Mouse (Mus musculus): ENCODE measurements around the gene Hmx2. TPM values are rescaled to one million over a fixed set of nuclear protein-coding genes. Genes with fewer than 3 reads are reported as not detected.

Gene Hmx2
- polyA plus RNA-seq, 1 experiment from 2014 or later: not detected

- peaks cover 21% of the 10 kb centered on the region for H3K4me1 ChIP-seq (replicated peaks)
- no peaks in the 10 kb centered on the region for H3K36me3 ChIP-seq
- H3K27ac ChIP-seq: no peak overlapping the region
- H3K27me3 ChIP-seq: peaks cover 98% of the 10 kb centered on the region
- H3K4me2 ChIP-seq: no peak overlapping the region
- no peak for ATAC-seq (replicated peaks; ENCODE audit: insufficient number of reproducible peaks, insufficient read depth, low FRiP score, low read depth)
- 3% methylated on average over 5 of the region's 5 CpGs for WGBS
- H3K9ac ChIP-seq: no peak overlapping the region
- H3K9me3 ChIP-seq (replicated peaks): no peaks in the 10 kb centered on the region
- H3K4me3 ChIP-seq: no peak overlapping the region
These were observed 1.1 kb upstream of the Hmx2 start for GRCm38 (mm10) chr7:131547481-131547880.

GRCm38 (mm10) chr7:131551471-131551870 is 2.9 kb downstream of the Hmx2 start:
- no peak overlapping the region for H3K9ac ChIP-seq
- H3K4me1 ChIP-seq (replicated peaks): peaks cover 23% of the 10 kb centered on the region
- H3K36me3 ChIP-seq: no peaks in the 10 kb centered on the region
- H3K27ac ChIP-seq: no peak overlapping the region
- no peak overlapping the region for H3K4me2 ChIP-seq
- no peaks in the 10 kb centered on the region for H3K9me3 ChIP-seq (replicated peaks)
- no peak for ATAC-seq (replicated peaks; ENCODE audit: insufficient number of reproducible peaks, insufficient read depth, low FRiP score, low read depth)
- 1% methylated on average over 4 of the region's 4 CpGs for whole genome bisulfite sequencing
- H3K4me3 ChIP-seq: no peak overlapping the region
- peaks cover 97% of the 10 kb centered on the region for H3K27me3 ChIP-seq

- Histone ChIP-seq H3K27ac (no peak overlapping the region), H3K4me2 (no peak overlapping the region), H3K4me3 (no peak overlapping the region), H3K9me3 (replicated peaks) (no peaks in the 10 kb centered on the region), H3K36me3 (no peaks in the 10 kb centered on the region), H3K4me1 (replicated peaks) (peaks cover 28% of the 10 kb centered on the region), H3K9ac (no peak overlapping the region), H3K27me3 (peaks cover 97% of the 10 kb centered on the region)
- no peak for ATAC-seq (replicated peaks; ENCODE audit: insufficient number of reproducible peaks, insufficient read depth, low FRiP score, low read depth)
- under 1% methylated on average over 42 of the region's 42 CpGs for WGBS
These were observed 3.6 kb downstream of the Hmx2 start for GRCm38 (mm10) chr7:131551931-131552741.

GRCm38 (mm10) chr7:131552781-131553180 is 4.2 kb downstream of the Hmx2 start:
- Histone ChIP-seq H3K9me3 (replicated peaks) (no peaks in the 10 kb centered on the region), H3K27me3 (peaks cover 97% of the 10 kb centered on the region), H3K36me3 (no peaks in the 10 kb centered on the region), H3K27ac (no peak overlapping the region), H3K4me2 (no peak overlapping the region), H3K9ac (no peak overlapping the region), H3K4me3 (no peak overlapping the region), H3K4me1 (replicated peaks) (peaks cover 28% of the 10 kb centered on the region)
- no peak for ATAC-seq (replicated peaks; ENCODE audit: insufficient number of reproducible peaks, insufficient read depth, low FRiP score, low read depth)
- WGBS: 2% methylated on average over 5 of the region's 5 CpGs

GRCm38 (mm10) chr7:131553771-131554175 is 5.2 kb downstream of the Hmx2 start:
- H3K9ac ChIP-seq: no peak overlapping the region
- WGBS: under 1% methylated on average over 36 of the region's 39 CpGs

GRCm38 (mm10) chr7:131554341-131555180 is 6.0 kb downstream of the Hmx2 start:
- peak; percentile 23; the same call in 1 of the 2 replicates for ATAC-seq (replicated peaks; ENCODE audit: insufficient number of reproducible peaks, insufficient read depth, low FRiP score, low read depth)
- H3K27me3 ChIP-seq: peaks cover 97% of the 10 kb centered on the region
- H3K9ac ChIP-seq: no peak overlapping the region
- under 1% methylated on average over 45 of the region's 45 CpGs for WGBS
- no peak overlapping the region for H3K27ac ChIP-seq
- peak overlapping the region; percentile 42 for H3K4me3 ChIP-seq
- peaks cover 28% of the 10 kb centered on the region for H3K4me1 ChIP-seq (replicated peaks)
- peak overlapping the region; percentile 64 for H3K4me2 ChIP-seq
- no peaks in the 10 kb centered on the region for H3K9me3 ChIP-seq (replicated peaks)
- H3K36me3 ChIP-seq: no peaks in the 10 kb centered on the region

More at GRCm38 (mm10) chr7:131553771-131554175, 5.2 kb downstream of the Hmx2 start:
- H3K4me2 ChIP-seq: peak overlapping the region; percentile 64
- no peak overlapping the region for H3K27ac ChIP-seq
- ATAC-seq (replicated peaks; ENCODE audit: insufficient number of reproducible peaks, insufficient read depth, low FRiP score, low read depth): peak; percentile 10; the same call in 1 of the 2 replicates
- peak overlapping the region; percentile 42 for H3K4me3 ChIP-seq
- peaks cover 97% of the 10 kb centered on the region for H3K27me3 ChIP-seq
- H3K4me1 ChIP-seq (replicated peaks): peaks cover 28% of the 10 kb centered on the region
- no peaks in the 10 kb centered on the region for H3K36me3 ChIP-seq
- H3K9me3 ChIP-seq (replicated peaks): no peaks in the 10 kb centered on the region

GRCm38 (mm10) chr7:131555301-131556081 is 6.9 kb downstream of the Hmx2 start:
- Histone ChIP-seq H3K27ac (no peak overlapping the region), H3K4me2 (peak overlapping the region; percentile 55), H3K9ac (no peak overlapping the region), H3K9me3 (replicated peaks) (no peaks in the 10 kb centered on the region), H3K4me3 (peak overlapping the region; percentile 32), H3K27me3 (peaks cover 88% of the 10 kb centered on the region), H3K4me1 (replicated peaks) (peaks cover 28% of the 10 kb centered on the region), H3K36me3 (no peaks in the 10 kb centered on the region)
- no peak for ATAC-seq (replicated peaks; ENCODE audit: insufficient number of reproducible peaks, insufficient read depth, low FRiP score, low read depth)
- WGBS: 2% methylated on average over 68 of the region's 68 CpGs

GRCm38 (mm10) chr7:131556116-131556515 is 7.5 kb downstream of the Hmx2 start:
- ATAC-seq (replicated peaks; ENCODE audit: insufficient number of reproducible peaks, insufficient read depth, low FRiP score, low read depth): no peak
- no peak overlapping the region for H3K9ac ChIP-seq
- H3K36me3 ChIP-seq: no peaks in the 10 kb centered on the region
- H3K4me1 ChIP-seq (replicated peaks): peaks cover 30% of the 10 kb centered on the region
- peak overlapping the region; percentile 32 for H3K4me3 ChIP-seq
- no peaks in the 10 kb centered on the region for H3K9me3 ChIP-seq (replicated peaks)
- H3K27me3 ChIP-seq: peaks cover 81% of the 10 kb centered on the region
- WGBS: 3% methylated on average over 9 of the region's 9 CpGs
- no peak overlapping the region; the same call in 1 of the 2 replicates for H3K4me2 ChIP-seq
- no peak overlapping the region for H3K27ac ChIP-seq

- WGBS: 1% methylated on average over 37 of the region's 37 CpGs
- ATAC-seq (replicated peaks; ENCODE audit: insufficient number of reproducible peaks, insufficient read depth, low FRiP score, low read depth): no peak
- Histone ChIP-seq H3K27ac (no peak overlapping the region), H3K4me1 (replicated peaks) (peaks cover 34% of the 10 kb centered on the region), H3K9me3 (replicated peaks) (no peaks in the 10 kb centered on the region), H3K27me3 (peaks cover 76% of the 10 kb centered on the region), H3K4me3 (0 out of 2 replicates have a peak overlapping the region, but pooled peaks have one; percentile 16), H3K36me3 (no peaks in the 10 kb centered on the region), H3K4me2 (no peak overlapping the region), H3K9ac (no peak overlapping the region)
These were observed 8.1 kb downstream of the Hmx2 start for GRCm38 (mm10) chr7:131556541-131557271.

- WGBS: 50% methylated on average over 2 of the region's 2 CpGs
- H3K27ac ChIP-seq: no peak overlapping the region
- peaks cover 65% of the 10 kb centered on the region for H3K27me3 ChIP-seq
- no peak overlapping the region for H3K4me2 ChIP-seq
- H3K4me3 ChIP-seq: no peak overlapping the region
- H3K9me3 ChIP-seq (replicated peaks): no peaks in the 10 kb centered on the region
- H3K4me1 ChIP-seq (replicated peaks): peaks cover 40% of the 10 kb centered on the region
- H3K9ac ChIP-seq: no peak overlapping the region
- ATAC-seq (replicated peaks; ENCODE audit: insufficient number of reproducible peaks, insufficient read depth, low FRiP score, low read depth): no peak
- H3K36me3 ChIP-seq: peaks cover 10% of the 10 kb centered on the region
These were observed 9.2 kb downstream of the Hmx2 start for GRCm38 (mm10) chr7:131557751-131558150.
